Mouse (Mus musculus): Measurements from ENCODE around the gene Gm21095. TPM values are rescaled to one million over a fixed set of nuclear protein-coding genes. Genes with fewer than 3 reads are reported as not detected.
"Not testable (repeated sequence)": the region's sequence is repeated elsewhere in the genome, so short reads cannot be mapped to it uniquely, and the experiment has no call there.

Gene Gm21095
- polyA plus RNA-seq (2015; fragmentation: Nextera tagmentation; extraction: Ambion mirVana): not detected in 2 replicates

GRCm38 (mm10) chrY:84096979-84097378, at the start of gene Gm21095:
TSS of gene Gm21095 (plus strand) at chrY:84097279.
- not testable (repeated sequence) for H3K9ac ChIP-seq; H3K4me1 ChIP-seq (replicated peaks); H3K36me3 ChIP-seq (replicated peaks); H3K27me3 ChIP-seq; H3K27ac ChIP-seq (replicated peaks); H3K4me3 ChIP-seq (replicated peaks); H3K9me3 ChIP-seq (replicated peaks); ATAC-seq (ENCODE audit: insufficient read depth); H3K4me2 ChIP-seq
- no CpG with 5 or more reads among the region's 6 CpGs for WGBS (ENCODE audit: insufficient replicate concordance)

Data from liver, embryonic 15.5 days (tissue).